Mouse (Mus musculus): ENCODE data around the gene Casp9.

Gene Casp9

DNA sequence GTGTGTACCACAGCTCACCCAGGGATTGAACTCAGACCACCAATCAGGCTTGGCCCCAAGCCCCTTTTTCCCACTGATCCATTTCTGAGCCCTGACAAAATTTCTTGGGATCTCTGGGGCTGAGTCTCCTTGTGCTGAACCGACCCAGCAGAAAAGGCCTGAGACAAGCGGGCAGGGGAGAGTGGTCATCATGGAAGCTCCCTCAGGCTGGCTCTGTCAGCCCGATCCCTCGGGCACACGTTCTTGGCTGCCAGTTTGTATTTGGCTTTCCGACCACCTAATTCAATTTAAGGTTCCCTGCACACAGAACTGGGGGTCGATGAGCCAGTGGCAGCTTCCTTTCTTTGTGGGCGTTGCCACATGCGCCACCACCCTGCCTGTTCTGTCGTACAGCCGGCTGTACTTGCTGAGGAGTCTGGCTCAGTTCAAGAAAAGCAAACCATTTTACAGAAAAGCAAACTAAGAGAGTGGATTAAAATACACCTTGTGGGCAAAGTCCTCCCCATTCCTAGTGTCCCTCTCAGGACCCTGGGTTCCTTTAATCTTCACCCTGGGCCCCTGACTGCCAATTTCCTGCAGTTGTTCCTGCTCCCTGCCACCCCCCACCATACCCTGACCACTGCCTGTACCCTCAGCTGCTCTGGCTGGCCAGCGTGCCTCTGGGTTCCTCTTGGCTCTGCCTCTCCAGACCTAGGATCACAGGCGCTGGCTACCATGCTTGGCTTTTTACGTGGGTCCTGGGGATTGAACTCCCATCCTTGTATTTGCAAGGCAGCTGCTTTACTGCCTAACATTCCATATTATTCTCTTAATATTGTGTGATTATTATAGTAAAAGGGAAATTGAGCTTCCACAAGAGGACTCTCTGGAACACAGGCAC lies 23.6 kb downstream of the Casp9 start:
- DNase-seq (ENCODE audit: extremely low read depth, low read depth): no peak

- DNase-seq (ENCODE audit: extremely low read depth, low read depth): no peak
Measured at GRCm38 (mm10) chr4:141817706-141818105, 24.3 kb downstream of the Casp9 start.

DNA sequence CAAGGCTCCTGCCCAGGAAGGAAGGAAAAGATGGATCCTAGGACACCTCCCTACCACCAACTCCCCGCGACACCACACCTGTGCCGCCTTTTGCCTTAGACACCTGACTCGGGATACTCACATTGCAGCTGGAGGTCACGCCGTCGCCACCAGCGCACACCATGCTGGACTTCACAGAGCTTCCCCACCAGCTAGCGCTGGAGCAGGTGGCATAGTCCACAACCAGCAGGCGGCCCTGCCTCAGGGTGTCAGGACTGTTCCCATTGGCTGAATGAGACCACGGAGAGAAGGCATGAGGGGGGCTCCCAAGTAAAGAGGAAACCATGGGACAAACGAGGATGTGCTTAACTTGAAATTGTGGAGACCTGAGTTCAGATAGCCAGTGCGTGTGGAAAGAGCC lies 25.4 kb downstream of the Casp9 start:
- DNase-seq (ENCODE audit: extremely low read depth, low read depth): no peak

DNA sequence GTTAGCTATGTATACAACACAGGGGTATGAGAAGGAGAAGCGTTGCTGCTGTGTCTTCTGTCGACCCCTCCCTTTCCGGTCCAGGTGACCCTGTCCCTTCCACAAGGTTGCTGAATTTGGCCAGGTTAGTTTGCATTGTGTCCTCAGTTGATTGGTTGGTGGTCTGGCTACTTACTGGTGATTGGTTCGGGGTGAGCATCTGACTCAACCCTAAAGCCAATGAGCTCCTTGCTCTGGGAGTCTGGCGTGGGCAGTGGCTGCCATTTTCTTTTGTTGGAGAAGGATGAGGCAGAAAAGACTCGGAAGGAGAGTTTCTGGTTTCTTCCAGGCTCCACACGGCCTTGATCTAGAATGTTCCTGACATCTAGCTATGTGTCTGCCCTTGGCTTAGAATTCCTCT lies 25.9 kb downstream of the Casp9 start:
- DNase-seq (ENCODE audit: extremely low read depth, low read depth): no peak

GRCm38 (mm10) chr4:141821178-141821577 lies 27.8 kb downstream of the Casp9 start:
- no peak for DNase-seq (ENCODE audit: extremely low read depth, low read depth)

GRCm38 (mm10) chr4:141822089-141822488 lies 28.7 kb downstream of the Casp9 start:
- no peak for DNase-seq (ENCODE audit: extremely low read depth, low read depth)

DNA sequence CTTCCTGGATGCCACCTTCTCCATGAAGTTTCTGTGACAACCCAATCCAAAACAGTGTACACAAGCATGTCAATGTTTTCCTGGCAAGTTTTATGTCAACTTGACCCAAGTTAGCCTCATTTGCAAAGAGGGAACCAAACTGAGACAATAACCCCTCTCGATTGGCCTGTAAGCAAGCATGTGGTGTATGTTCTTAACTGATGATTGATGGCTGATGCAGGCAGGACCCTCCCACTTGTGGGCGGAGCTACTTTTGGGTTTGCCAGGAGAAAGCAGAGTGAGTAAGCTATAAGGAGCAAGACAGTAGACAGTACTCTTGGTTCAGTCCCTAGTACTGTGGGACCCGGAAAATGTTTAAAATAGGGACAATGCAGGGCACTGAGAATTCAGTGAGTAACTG lies 29.6 kb downstream of the Casp9 start:
- DNase-seq (ENCODE audit: extremely low read depth, low read depth): no peak

GRCm38 (mm10) chr4:141826060-141826459 lies 32.6 kb downstream of the Casp9 start, which contains the start of gene Cela2a:
TSS of gene Cela2a (minus strand) at chr4:141826160.
- no peak for DNase-seq (ENCODE audit: extremely low read depth, low read depth)

GRCm38 (mm10) chr4:141827401-141827800 lies 34.0 kb downstream of the Casp9 start:
- no peak for DNase-seq (ENCODE audit: extremely low read depth, low read depth)

DNA sequence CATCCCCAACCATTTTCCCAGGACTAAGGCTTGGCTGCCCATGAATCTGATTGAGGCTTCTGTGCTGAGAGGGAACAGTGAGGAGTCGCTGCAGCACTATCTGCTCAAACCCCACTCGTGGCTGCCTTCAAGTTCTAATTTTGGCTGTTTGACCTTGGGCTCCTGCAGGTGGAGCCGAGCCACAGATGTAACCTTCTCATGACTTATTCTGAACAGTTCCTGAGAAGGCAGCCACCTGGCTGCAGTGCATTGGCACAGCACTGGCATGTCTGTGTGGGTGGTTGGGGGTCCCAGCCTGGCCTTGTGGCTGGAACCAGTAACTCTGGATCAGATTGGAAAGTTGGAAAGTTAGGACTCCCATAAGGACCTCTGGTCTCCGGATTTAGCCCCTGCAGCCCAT lies 34.8 kb downstream of the Casp9 start:
- DNase-seq (ENCODE audit: extremely low read depth, low read depth): no peak

DNA sequence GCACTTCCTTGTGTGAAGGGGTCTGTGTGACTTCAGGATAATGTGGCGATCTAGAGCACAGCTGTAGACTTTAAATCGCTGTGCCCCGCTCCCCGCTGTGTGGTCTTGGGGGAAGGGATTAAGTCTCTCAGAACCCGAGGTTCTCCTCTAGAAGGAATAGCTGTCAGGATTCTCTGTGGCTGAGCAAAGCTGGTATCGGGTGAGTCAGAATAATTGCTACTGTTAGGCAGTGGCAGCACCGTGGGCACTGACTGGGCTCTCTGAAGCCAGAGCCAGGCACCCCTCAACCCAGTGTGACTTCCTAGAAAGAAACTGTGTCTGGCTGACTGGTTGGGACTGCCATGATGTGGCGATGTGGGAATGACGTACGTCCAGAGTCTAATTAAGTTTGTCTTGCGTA lies 37.0 kb downstream of the Casp9 start:
- DNase-seq (ENCODE audit: extremely low read depth, low read depth): no peak

DNA sequence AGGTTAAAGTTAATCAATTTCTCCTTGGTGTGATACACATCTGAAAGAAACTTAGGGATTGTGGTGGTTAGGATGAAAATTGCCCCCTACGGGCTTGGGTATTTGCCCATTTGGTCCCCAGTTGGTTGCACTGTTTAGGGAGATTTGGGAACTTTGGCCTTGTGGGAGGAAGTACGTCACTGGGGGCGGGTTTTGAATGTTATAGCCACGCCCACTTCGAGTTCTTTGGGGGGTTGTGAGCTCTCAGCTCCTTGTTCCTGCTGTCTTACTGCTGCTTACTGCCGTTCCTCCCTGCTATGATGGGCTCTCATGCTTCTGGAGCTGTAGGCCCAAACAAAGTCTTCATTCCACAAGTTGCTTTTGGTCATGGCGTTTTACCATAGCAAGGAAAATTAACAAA lies 37.9 kb downstream of the Casp9 start:
- no peak for DNase-seq (ENCODE audit: extremely low read depth, low read depth)

DNA sequence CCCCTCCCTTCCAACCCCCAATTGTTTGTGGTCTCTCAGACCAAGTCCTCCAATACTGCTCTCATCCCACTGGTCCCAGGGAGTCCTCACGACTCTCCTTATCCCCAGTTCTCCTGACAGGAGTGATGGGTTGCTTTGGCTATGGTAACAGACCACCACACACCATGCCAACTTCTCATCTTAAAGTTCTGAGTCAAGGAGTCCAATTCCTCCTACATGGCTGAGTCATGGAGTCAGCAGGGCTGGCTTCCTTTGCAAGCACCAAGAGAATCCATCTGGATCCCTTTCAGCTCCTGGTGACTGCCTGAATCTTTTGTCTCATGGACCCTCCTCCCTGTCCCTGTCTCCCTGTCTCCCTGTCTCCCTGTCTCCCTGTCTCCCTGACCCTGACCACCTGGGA lies 40.5 kb downstream of the Casp9 start:
- DNase-seq (ENCODE audit: extremely low read depth, low read depth): no peak

- no peak for DNase-seq (ENCODE audit: extremely low read depth, low read depth)
Measured at GRCm38 (mm10) chr4:141834536-141835095, 41.2 kb downstream of the Casp9 start.

DNA sequence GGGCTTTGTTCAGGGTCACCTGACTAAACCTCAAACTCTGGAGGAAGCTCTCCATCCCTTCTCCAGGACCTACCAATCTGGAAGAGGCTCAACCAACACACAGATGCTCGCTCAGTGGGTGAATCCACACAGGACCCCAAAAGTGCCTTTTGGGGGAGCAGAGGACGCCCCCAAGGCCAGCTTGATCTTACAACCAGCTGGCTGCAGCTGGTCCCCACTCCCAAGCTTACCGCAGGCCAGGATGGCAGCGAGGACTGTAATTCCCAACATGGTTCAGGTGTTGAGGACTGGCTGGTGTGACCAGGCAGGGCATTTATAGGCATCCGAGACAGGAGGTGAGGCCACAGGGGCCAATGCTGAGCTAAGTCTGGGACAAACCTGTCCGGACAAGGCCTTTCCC lies 52.6 kb downstream of the Casp9 start, which contains the start of gene Ctrc:
Gene Ctrc (minus strand): TSS at position 361 of the 400 bp plus-strand sequence.
- no peak for DNase-seq (ENCODE audit: extremely low read depth, low read depth)

DNA sequence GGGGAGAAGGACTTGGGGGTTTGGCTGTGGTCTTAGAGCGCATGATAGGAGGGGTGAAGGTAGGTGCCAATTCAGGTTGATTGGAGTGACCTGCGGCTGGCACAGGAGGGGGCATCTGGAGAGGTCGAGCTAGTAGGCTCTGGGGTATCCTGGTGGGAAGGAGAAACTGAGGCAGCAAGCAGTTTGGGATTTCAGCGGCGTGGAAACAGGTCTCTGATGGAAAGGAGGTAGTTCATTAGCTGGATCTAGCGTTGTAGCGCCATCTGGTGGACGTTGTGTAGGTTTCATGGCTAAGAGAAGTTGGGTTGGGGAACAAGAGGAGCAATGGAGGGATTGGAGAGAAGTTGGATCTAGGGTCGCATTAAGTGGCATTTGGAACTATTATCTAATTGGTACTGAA lies 60.0 kb downstream of the Casp9 start:
- DNase-seq (ENCODE audit: extremely low read depth, low read depth): no peak

DNA sequence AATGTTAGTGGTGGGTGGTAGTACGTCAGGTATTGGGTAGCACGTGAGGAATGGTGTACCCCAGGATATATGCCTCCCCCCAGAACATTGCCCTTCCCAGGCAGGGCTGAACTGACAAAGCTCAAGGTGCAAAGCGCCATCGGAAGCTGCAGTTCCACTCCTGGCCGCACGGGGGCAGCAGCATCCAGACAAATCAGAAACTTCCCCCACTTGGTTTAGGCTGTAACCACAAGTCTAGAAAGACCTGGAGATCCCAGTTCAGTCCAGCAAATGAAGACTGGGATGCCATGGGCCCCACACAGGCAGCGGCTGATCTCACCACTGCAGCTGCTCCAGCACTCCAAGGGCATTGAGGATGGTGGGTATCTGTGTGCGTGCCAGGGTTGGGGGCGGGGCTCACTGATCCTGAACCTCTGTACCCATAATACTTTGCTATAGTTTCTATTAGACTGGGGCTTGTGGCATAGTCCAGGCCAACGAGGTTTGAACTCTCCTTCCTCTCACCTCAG lies 64.1 kb downstream of the Casp9 start:
- no peak for DNase-seq (ENCODE audit: extremely low read depth, low read depth)

DNA sequence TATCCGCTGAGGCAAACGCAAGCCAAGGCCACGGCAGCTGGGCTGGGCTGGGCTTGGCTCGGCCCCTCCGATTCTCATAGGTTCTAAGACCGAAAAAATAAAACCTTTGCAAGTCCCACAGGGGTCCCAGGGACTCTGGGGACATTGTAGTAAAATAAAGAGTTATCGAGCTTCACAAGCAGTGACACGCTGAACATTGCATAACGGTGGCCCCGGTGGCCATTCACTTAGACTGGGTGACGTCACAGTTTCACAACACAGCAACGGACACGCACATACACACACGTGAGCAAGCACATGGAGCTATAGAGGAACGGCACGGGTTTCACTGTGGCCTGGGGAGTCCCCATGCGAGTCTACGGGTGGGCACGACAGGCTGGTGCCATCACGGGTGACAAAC lies 65.1 kb downstream of the Casp9 start:
- no peak for DNase-seq (ENCODE audit: extremely low read depth, low read depth)

- no peak for DNase-seq (ENCODE audit: extremely low read depth, low read depth)
Measured at GRCm38 (mm10) chr4:141859351-141859750, 65.9 kb downstream of the Casp9 start.

DNA sequence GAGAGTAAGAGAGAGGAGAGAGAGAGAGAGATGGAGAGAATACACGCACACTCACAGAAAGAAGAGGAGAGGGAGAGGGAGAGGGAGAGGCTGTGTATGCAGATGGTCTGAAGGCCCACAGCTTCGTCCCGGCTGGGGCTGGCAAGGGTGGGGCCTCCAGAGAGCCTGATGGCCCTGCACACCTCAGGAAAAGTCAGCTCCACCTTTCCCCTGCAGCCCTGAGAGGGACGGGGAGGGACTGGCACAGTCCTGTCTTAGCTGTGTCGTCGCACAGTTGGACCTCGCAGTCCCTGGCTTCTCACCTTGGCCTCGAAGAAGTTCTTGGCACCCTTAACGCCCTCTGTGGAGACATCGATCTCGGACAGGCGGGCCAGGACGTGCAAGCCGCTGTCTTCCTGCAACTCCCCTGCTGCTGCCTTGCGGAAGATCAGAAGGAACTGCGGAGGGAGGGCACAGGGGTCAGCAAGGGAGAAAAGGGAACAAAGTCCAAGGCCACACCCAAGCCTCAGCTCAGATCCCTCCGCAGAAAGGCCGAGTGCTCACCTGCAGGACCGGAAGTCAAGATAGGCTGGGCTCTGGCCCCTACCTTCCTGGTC lies 66.9 kb downstream of the Casp9 start:
- no peak for DNase-seq (ENCODE audit: extremely low read depth, low read depth)

DNA sequence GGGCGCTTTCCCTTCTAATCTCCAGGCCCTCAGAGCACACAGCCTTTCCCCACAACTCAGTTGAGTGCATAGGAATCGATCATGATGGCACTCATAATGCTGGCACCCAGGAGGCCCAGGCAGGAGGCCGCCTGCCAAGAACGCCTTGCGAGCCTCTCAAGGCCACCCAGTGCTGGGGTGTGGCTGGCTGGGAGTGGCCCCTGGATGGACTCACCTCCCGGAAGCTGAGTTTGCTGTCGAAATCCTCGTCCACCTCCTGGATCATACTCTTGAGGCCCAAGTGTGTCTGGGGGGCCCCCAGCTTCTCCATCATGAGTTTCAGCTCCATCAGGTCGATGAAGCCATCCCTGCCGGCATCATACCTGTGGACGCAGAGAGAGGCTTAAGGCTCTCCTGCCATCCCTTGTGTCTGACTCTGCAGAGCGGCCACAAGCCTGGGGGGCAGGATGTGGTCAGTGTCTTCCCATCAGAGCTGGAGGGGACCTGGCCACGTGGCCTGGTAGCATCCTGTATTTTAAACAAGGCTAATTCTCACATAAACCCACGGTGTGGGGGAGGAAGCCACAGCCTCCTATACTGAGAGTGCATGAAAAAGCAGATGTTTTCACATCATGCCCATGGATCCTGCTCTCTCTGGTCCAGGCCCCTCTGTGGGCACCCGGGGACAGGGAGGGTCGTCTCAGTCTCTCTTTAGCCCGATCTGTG lies 68.3 kb downstream of the Casp9 start:
- no peak for DNase-seq (ENCODE audit: extremely low read depth, low read depth)

DNA sequence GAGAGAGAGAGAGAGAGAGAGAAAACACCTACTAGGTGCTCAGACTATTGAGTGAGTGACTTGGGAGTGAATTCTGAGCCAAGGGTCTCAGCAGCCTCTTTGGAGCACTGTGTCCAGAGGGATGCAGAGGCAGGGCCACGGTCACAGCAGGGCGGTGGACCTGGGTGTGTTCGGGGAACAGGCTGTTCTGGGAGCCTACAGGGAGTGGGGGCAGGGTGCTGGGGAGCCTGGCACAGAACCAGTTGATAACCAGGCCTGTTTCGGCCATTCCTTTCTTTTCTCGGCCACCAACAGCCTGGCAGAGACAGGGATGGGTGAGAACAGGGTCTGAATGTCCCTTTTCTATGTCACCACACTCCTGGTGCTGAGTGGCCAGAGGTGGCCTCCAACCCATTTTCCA lies 69.5 kb downstream of the Casp9 start:
- no peak for DNase-seq (ENCODE audit: extremely low read depth, low read depth)

Measured in MEL-GATA-1-ER (cell line).